Mouse (Mus musculus) megakaryocyte, adult 5-6 weeks (primary cell): ENCODE measurements at regions not wholly inside any gene's neighbourhood (a gene's known extent, or its start where the extent isn't known, plus 50 kb on each side); places are given as distances from the start of the nearest gene placed in this dataset.

Source experiments
- ATAC-seq: 2 replicates; pipeline ENCODE4 v1.8.0; 2016; ENCODE audit warnings: mild to moderate bottlenecking, inconsistent platforms; ENCODE audit not compliant: poor library complexity, severe bottlenecking

DNA sequence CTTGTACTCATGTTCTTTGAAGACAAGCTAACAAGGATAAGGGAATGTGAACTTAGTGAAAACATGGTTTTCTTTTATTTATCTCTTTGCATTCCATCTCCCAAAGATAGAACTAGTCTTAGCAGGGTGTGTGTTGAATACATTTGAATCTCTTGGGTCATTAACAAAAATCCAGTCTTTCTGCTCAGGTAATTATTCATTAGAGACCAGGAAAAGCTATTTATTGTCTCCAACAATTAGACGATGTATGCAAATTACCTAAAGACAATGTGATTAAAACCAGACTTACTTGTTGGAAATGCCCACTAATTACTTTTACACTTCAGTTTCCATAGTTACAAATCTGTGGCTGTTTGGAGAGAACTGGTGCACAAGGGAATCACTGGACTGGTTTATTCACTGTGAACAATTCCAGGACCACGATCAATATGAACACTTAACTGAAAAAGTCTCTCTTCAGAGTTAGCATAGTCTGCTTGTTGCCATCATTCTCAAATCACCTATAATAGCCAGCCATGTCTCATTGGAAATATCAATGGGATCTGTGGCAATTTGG lies 584.4 kb downstream of the Mettl4 start:
- ATAC-seq: no peak

DNA sequence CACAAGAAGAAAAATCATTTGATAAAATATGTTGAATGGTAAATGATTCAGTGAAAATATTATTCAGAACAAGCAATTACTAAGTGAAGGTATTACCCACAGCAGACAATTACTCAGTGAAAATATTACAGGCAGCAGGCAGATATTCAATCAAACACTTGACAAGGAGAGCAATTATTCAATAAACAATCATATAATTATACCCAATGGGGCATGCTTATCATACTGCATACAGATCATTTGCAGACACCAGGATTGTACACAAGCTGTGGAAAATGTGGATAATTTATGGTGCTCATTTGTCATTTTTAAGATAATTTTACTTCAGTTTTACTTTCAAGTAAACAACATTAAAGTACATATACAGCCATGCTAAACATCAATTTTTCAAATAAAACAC lies 605.5 kb downstream of the Mettl4 start:
- no peak for ATAC-seq

DNA sequence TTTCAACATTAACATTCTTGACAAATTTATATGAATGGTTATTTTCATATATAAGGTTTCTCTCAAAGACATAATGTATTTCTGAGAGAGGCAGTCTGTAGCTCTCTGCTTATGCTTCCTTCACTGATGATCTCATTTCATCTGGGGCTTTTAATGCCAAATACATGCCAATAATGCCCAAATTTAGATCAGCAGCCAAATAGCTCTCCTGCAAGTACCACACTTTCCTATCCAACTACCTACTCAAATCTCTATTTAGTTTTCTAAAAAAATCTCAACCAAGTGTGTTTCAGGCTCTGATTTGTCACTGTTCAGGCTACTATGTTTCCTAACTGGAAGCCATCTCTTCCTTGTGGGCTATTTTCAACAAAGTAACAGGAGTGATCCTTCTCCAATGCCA lies 616.6 kb downstream of the Mettl4 start:
- no peak for ATAC-seq

DNA sequence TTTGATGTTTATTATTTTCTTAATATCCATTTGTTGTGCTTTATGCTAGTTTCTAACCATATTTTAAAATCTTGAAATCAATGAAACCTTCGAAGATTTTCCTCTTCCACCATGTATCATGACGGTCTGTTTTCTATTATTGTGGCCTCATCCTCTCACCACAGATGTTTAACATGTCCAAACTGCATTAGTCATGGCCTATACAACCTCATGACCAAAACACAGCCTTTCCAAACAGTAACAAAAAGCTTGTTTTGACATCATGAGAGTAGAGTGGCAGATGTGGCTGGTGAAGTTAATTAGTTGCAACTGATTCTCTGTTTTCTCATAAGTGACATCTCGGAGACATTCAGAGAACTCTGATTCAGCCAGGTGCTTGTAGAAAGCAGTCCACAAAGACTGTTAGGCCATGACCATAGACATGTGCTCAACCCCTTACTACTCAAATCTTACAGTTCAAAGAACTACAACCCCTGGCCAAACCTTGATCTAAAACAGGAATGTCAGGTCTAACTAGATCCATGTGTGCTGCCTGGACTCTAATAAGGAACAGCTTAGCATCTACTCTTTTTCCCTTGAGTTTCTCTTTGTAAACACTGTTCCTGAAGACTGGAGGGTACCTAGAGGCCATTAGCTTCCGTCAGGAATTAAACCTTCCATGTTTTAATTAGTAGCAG lies 655.7 kb downstream of the Mettl4 start:
- ATAC-seq: no peak

DNA sequence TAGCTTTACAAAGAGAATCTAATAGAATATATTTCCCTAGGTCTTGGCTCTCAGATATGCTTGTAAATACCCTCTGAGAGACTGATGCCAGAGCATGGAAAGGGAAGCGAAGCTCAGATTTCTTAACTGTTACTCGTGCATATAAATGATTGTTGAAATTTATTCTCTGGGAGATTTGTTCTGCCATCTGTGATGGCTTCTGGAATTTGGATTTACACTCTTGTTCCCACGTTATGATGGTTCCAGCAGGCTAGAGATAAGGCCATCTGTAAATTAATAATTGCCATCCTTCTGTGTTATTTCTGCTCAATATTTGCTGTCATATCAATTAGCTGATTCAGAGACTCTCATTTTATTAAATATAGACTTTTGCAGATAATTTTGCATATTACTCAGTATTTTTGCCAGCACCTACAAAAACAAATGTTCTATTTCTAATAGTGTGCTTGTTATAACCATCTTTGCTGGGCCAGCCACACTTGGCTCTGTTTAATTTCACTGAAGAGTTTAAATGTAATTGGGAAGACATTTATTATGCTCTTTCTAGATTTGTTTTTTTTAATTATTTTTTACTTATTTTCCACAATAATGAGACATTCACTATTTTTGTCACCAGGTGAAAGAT lies 695.3 kb downstream of the Mettl4 start:
- ATAC-seq: no peak

DNA sequence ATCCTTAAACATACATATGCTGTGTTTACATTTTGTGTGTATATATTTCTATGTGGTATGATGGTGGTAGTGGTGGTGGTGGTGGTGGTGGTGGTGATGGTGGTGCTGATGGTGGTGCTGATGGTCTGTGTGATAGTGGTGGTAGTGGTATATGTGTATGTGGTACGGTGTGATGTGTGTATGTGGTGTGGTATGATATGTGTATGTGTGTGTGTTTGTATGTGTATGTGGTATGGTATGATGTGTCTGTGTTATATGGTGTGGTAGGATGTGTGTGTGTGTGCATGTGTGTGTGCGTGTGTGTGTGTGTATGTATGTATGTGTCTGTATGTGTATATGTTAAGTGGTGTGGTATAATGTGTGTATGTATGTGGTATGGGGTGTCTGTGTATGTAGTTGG lies 701.3 kb downstream of the Mettl4 start:
- no peak for ATAC-seq

DNA sequence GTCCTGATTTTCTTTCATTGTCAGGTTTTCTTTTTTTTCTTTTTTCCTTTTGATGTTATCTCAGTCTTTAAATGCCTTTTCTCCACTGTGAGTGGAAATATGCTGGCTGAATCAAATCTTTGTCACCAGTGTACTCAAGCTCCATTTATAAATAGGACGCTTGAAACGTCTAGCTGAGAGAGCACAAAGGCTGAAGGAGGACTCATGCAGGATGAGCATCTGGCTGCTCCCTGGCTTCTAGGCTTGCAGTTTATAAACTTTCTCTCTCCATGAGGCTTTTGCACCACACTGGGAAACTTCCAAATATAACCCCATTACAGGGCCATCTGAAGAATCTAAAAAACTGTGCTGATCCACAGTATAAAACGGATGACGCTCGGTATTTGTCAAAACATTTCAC lies 711.6 kb downstream of the Mettl4 start:
- ATAC-seq: no peak

DNA sequence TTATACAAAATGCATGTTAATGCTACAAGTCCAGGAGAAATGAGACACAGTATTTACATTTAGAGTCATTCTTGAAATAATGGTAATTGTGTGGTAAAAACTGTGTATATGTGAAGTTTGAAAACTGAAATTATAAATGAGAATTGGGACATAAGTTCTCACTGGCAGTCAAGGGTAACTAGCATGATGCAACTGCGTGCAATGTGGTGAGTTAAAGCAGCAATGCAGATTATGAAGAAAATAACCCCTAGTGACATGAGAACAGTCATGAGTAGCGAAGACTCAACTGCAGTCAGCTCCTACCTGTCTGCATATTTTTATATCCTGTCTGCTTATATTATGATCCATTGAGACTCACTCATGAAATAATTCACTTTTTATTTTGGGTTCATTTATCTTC lies 737.4 kb downstream of the Mettl4 start:
- ATAC-seq: no peak

DNA sequence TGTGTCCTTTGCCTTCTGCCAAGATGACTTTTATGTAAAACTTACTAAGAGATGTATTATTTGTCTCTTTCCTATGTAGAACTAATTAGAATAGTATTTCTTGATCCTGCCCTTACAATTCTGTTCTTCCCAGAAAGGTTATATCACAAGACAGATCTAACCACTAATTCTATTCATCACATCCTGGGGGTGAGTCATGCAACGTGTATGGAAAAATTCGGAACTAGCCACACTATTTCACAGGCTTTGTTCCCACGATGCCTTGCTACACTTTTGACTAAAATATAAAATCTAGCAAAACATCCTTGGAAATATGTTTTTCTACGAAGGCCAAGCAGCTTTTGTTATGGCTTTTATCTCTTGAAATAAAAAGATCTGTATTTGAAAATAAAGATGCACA lies 747.7 kb downstream of the Mettl4 start:
- ATAC-seq: no peak

DNA sequence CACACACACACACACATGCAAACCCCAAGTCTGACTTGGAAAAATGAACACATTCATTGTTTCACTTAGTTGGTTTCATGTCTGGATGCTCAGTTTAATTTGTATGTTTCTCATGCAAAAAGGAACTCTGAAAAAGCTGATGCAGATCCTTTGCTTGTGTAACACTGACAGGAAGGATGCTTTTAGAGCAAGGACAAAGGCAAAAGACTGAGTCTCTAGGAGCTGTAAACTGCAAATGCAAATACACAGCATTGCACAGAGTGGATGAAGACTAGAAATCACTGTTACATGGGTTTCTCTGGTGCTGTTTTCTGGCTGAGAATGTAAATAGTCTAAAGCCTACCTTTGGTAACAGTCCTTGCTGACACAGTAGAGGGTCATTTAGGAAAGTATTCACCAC lies 748.3 kb downstream of the Mettl4 start:
- no peak for ATAC-seq

DNA sequence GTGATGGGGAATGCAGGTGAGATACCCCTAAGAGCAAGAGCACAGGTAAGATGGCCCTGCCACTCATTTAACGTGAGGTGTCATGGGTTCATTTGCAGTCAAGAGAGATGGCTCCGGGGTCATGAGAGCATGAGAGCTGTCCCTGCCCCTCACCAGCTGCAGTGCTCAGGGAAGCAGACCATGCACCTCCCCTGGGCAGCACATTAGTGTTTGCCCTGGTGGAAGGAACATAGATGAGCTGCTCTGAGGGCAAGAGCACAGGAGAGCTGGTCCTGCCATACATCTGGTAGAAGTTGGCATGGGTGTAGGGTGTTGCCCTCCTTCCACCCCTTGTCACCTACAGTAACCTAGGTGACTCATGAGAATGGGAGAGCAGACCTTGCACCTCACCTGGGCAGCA lies 762.9 kb downstream of the Mettl4 start:
- 0 out of 2 replicates have a peak, but pooled peaks have one; percentile 18 for ATAC-seq
